Mouse (Mus musculus) hindbrain, embryonic 10.5 days (tissue): ENCODE results near the gene Pdx1. TPM values are rescaled to one million over a fixed set of nuclear protein-coding genes. Genes with fewer than 3 reads are reported as not detected.

Experiments
- DNase-seq: peaks from one replicate; pipeline ENCODE4 v3.0.0-alpha.2; 2017; ENCODE audit warnings: low spot score
- H3K27ac ChIP-seq: fragments of 300-500 bp; sonication (generic); 2 replicates; pipeline ENCODE4 v1.5.1; 2016; ENCODE audit warnings: mild to moderate bottlenecking, moderate library complexity
- H3K27me3 ChIP-seq: fragments of 300-500 bp; sonication (generic); 2 replicates; pipeline ENCODE4 v1.6.1; 2016; ENCODE audit warnings: mild to moderate bottlenecking; ENCODE audit not compliant: poor library complexity, insufficient read depth, severe bottlenecking
- H3K36me3 ChIP-seq: fragments of 300-500 bp; sonication (generic); 2 replicates; pipeline ENCODE4 v1.6.1; 2016; ENCODE audit warnings: mild to moderate bottlenecking, moderate library complexity
- H3K4me1 ChIP-seq: fragments of 300-500 bp; sonication (generic); replicated peaks from 2 replicates; pipeline ENCODE4 v1.6.1; 2016; ENCODE audit warnings: mild to moderate bottlenecking
- H3K4me3 ChIP-seq: fragments of 300-500 bp; sonication (generic); 2 replicates; pipeline ENCODE4 v1.5.1; 2016; ENCODE audit warnings: mild to moderate bottlenecking, moderate library complexity
- H3K9me3 ChIP-seq: fragments of 300-500 bp; sonication (generic); 2 replicates; pipeline ENCODE4 v1.6.1; 2016; ENCODE audit warnings: mild to moderate bottlenecking, moderate library complexity
- WGBS: fragments of 180-500 bp; shearing (Covaris S2); methylation state at CpG from one replicate; pipeline ENCODE4 v1.1.7; 2016; 5-methylcytosine and 5-hydroxymethylcytosine counted together
- polyA plus RNA-seq: library from polyadenylated mRNA; unstranded; fragments of >200 nt; fragmentation: Nextera tagmentation; extraction: Ambion mirVana; gene quantifications from 2 replicates; pipeline ENCODE4 v1.2.1, GENCODE M21; 2016

The Pdx1 gene
- polyA plus RNA-seq, 1 experiment from 2014 or later, result not detected

- 0 out of 2 replicates have a peak, but pooled peaks cover 5% of the 10 kb centered on the region for H3K9me3 ChIP-seq
- DNase-seq, result peak; percentile 46
- WGBS, result under 1% methylated on average over 29 of the region's 29 CpGs
- peaks cover 100% of the 10 kb centered on the region for H3K27me3 ChIP-seq
- peaks cover 7% of the 10 kb centered on the region; the same call in 1 of the 2 replicates for H3K4me1 ChIP-seq
- H3K27ac ChIP-seq, result no peak overlapping the region
- no peaks in the 10 kb centered on the region for H3K36me3 ChIP-seq
- H3K4me3 ChIP-seq, result no peak overlapping the region
Measured at GRCm38 (mm10) chr5:147270673-147271655, 1.2 kb downstream of the Pdx1 start.

GRCm38 (mm10) chr5:147272046-147272807, 2.5 kb downstream of the Pdx1 start:
- WGBS, result 3% methylated on average over 12 of the region's 12 CpGs
- Histone ChIP-seq H3K4me3 (no peak overlapping the region), H3K9me3 (0 out of 2 replicates have a peak, but pooled peaks cover 5% of the 10 kb centered on the region), H3K36me3 (no peaks in the 10 kb centered on the region), H3K4me1 (peaks cover 7% of the 10 kb centered on the region; the same call in 1 of the 2 replicates), H3K27ac (no peak overlapping the region), H3K27me3 (peaks cover 100% of the 10 kb centered on the region)
- peak; percentile 27 for DNase-seq

- no peaks in the 10 kb centered on the region for H3K36me3 ChIP-seq
- peaks cover 7% of the 10 kb centered on the region; the same call in 1 of the 2 replicates for H3K4me1 ChIP-seq
- H3K27ac ChIP-seq, result no peak overlapping the region
- peaks cover 100% of the 10 kb centered on the region for H3K27me3 ChIP-seq
- WGBS, result 1% methylated on average over 10 of the region's 10 CpGs
- peak; percentile 59 for DNase-seq
- H3K9me3 ChIP-seq, result 0 out of 2 replicates have a peak, but pooled peaks cover 5% of the 10 kb centered on the region
- H3K4me3 ChIP-seq, result no peak overlapping the region
Measured at GRCm38 (mm10) chr5:147272808-147273345, 3.1 kb downstream of the Pdx1 start.

GRCm38 (mm10) chr5:147274174-147275141, 4.7 kb downstream of the Pdx1 start:
- peak; percentile 63 for DNase-seq
- no peak overlapping the region for H3K27ac ChIP-seq
- H3K4me3 ChIP-seq, result no peak overlapping the region
- no peaks in the 10 kb centered on the region for H3K36me3 ChIP-seq
- WGBS, result 1% methylated on average over 48 of the region's 48 CpGs
- H3K9me3 ChIP-seq, result 0 out of 2 replicates have a peak, but pooled peaks cover 5% of the 10 kb centered on the region
- peaks cover 100% of the 10 kb centered on the region for H3K27me3 ChIP-seq
- H3K4me1 ChIP-seq, result peaks cover 7% of the 10 kb centered on the region; the same call in 1 of the 2 replicates

- Histone ChIP-seq H3K4me3 (no peak overlapping the region), H3K27ac (no peak overlapping the region), H3K36me3 (no peaks in the 10 kb centered on the region), H3K9me3 (0 out of 2 replicates have a peak, but pooled peaks cover 5% of the 10 kb centered on the region), H3K27me3 (peaks cover 100% of the 10 kb centered on the region), H3K4me1 (no peaks in the 10 kb centered on the region)
- no peak for DNase-seq
- 13% methylated on average over 3 of the region's 3 CpGs for WGBS
Measured at GRCm38 (mm10) chr5:147275761-147276160, 6.0 kb downstream of the Pdx1 start.

- H3K4me1 ChIP-seq, result no peaks in the 10 kb centered on the region
- DNase-seq, result peak; percentile 27
- H3K36me3 ChIP-seq, result no peaks in the 10 kb centered on the region
- H3K9me3 ChIP-seq, result 0 out of 2 replicates have a peak, but pooled peaks cover 5% of the 10 kb centered on the region
- WGBS, result 1% methylated on average over 18 of the region's 18 CpGs
- peaks cover 100% of the 10 kb centered on the region for H3K27me3 ChIP-seq
- H3K27ac ChIP-seq, result no peak overlapping the region
- H3K4me3 ChIP-seq, result no peak overlapping the region
Measured at GRCm38 (mm10) chr5:147276701-147277546, 7.2 kb downstream of the Pdx1 start.

- no peak for DNase-seq
- peaks cover 100% of the 10 kb centered on the region for H3K27me3 ChIP-seq
Measured at GRCm38 (mm10) chr5:147277547-147277925, 7.8 kb downstream of the Pdx1 start.

GRCm38 (mm10) chr5:147284365-147284764, 14.6 kb downstream of the Pdx1 start:
- Histone ChIP-seq H3K27ac (no peak overlapping the region), H3K36me3 (no peaks in the 10 kb centered on the region), H3K4me3 (no peak overlapping the region), H3K4me1 (no peaks in the 10 kb centered on the region), H3K27me3 (peaks cover 61% of the 10 kb centered on the region), H3K9me3 (no peaks in the 10 kb centered on the region)
- DNase-seq, result no peak
- WGBS, result 76% methylated on average over 4 of the region's 4 CpGs

More at GRCm38 (mm10) chr5:147277547-147277925, 7.8 kb downstream of the Pdx1 start:
- Histone ChIP-seq H3K4me3 (no peak overlapping the region), H3K9me3 (0 out of 2 replicates have a peak, but pooled peaks cover 5% of the 10 kb centered on the region), H3K36me3 (no peaks in the 10 kb centered on the region), H3K4me1 (no peaks in the 10 kb centered on the region), H3K27ac (no peak overlapping the region)
- WGBS, result 0% methylated on average over 13 of the region's 13 CpGs

- 0 out of 2 replicates have a peak, but pooled peaks cover 2% of the 10 kb centered on the region for H3K9me3 ChIP-seq
- DNase-seq, result no peak
- no peaks in the 10 kb centered on the region for H3K36me3 ChIP-seq
- peaks cover 71% of the 10 kb centered on the region for H3K27me3 ChIP-seq
- H3K4me3 ChIP-seq, result no peak overlapping the region
- H3K27ac ChIP-seq, result no peak overlapping the region
- 35% methylated on average over 16 of the region's 16 CpGs for WGBS
- peaks cover 8% of the 10 kb centered on the region; the same call in 1 of the 2 replicates for H3K4me1 ChIP-seq
Measured at GRCm38 (mm10) chr5:147291764-147292505, 22.2 kb downstream of the Pdx1 start.

- WGBS, result 48% methylated on average over 13 of the region's 13 CpGs
- no peak overlapping the region for H3K4me3 ChIP-seq
- H3K36me3 ChIP-seq, result no peaks in the 10 kb centered on the region
- no peak overlapping the region for H3K27ac ChIP-seq
- peaks cover 74% of the 10 kb centered on the region for H3K27me3 ChIP-seq
- H3K9me3 ChIP-seq, result 0 out of 2 replicates have a peak, but pooled peaks cover 2% of the 10 kb centered on the region
- peaks cover 8% of the 10 kb centered on the region; the same call in 1 of the 2 replicates for H3K4me1 ChIP-seq
- DNase-seq, result no peak
Measured at GRCm38 (mm10) chr5:147292506-147293120, 22.9 kb downstream of the Pdx1 start.
